1 mouse cellular context compared by ENCODE assay signal in genomic region chr11:48816800-48817665, GRCm38 (mm10).
TF ChIP-seq lines count a peak whose summit lies in the region.

TSS of gene Trim41 (minus strand) at chr11:48817353.

TF ChIP-seq in CH12.LX, 34 proteins besides CTCF, POLR2A, EP300 and RAD21 (continued from another document):
- peak; percentile 55; the same call in 1 of the 2 replicates for TF ChIP-seq CHD2 (IDR thresholded peaks at IDR 0.05; ENCODE audit: low read length)
- peak; percentile 91 for TF ChIP-seq HCFC1 (IDR thresholded peaks at IDR 0.05; ENCODE audit: low read depth, low read length)
- TF ChIP-seq USF2 (conservative IDR thresholded peaks at IDR 0.05; ENCODE audit: low read depth, low read length), result no peak
- TF ChIP-seq TCF12 (IDR thresholded peaks at IDR 0.05; ENCODE audit: low read depth, low read length), result peak; percentile 53
- no peak for TF ChIP-seq ZKSCAN1 (IDR thresholded peaks at IDR 0.05; ENCODE audit: borderline replicate concordance, low read depth, low read length)
- no peak for TF ChIP-seq SMC3 (IDR thresholded peaks at IDR 0.05; ENCODE audit: low read depth, low read length)
- TF ChIP-seq NRF1 (IDR thresholded peaks at IDR 0.05; ENCODE audit: low read depth, low read length), result peak; percentile 37
- peak; percentile 94 for TF ChIP-seq GABPA (IDR thresholded peaks at IDR 0.05; ENCODE audit: insufficient replicate concordance, low read depth, low read length)
- TF ChIP-seq ZNF384 (IDR thresholded peaks at IDR 0.05; ENCODE audit: low read depth, low read length), result no peak
- peak; percentile 95; the same call in 1 of the 2 replicates for TF ChIP-seq UBTF (IDR thresholded peaks at IDR 0.05; ENCODE audit: low read depth, low read length)
- TF ChIP-seq MEF2A (IDR thresholded peaks at IDR 0.05; ENCODE audit: borderline replicate concordance, low read depth, low read length), result peak; percentile 49
- no peak for TF ChIP-seq PAX5 (IDR thresholded peaks at IDR 0.05; ENCODE audit: low read length)
